Mouse (Mus musculus): Measurements from ENCODE around the gene Ttc9b. TPM values are rescaled to one million over a fixed set of nuclear protein-coding genes. Genes with fewer than 3 reads are reported as not detected.

Gene Ttc9b
- 0.01 TPM in 1 of 2 replicates, not detected in the other for polyA plus RNA-seq (2012; rRNA removed)

GRCm38 (mm10) chr7:27653681-27654437 lies at the start of gene Ttc9b:
TSS of gene Ttc9b (plus strand) at chr7:27653915.

GRCm38 (mm10) chr7:27674522-27675221 lies 21.0 kb downstream of the Ttc9b start, which contains the start of gene Map3k10:
TSS of gene Map3k10 (minus strand) at chr7:27674598.

GRCm38 (mm10) chr7:27688815-27689612 lies 35.3 kb downstream of the Ttc9b start, which contains the start of gene Zfp607b:
TSS of gene Zfp607b (plus strand) at chr7:27689340.

Other genes starting within 250 kb of the Ttc9b start
- gene Sptbn4, start 206.2 kb upstream of the Ttc9b start, polyA plus RNA-seq (2012; rRNA removed) = 0.06 and 0.07 TPM in 2 replicates
- 646 and 662 TPM in 2 replicates for gene Blvrb, start 205.9 kb upstream of the Ttc9b start, polyA plus RNA-seq (2012; rRNA removed)
- gene Sertad3, start 180.1 kb upstream of the Ttc9b start, polyA plus RNA-seq (2012; rRNA removed) = 21.9 and 25.8 TPM in 2 replicates
- gene Sertad1, start 167.0 kb upstream of the Ttc9b start, polyA plus RNA-seq (2012; rRNA removed) = 8.9 and 10.4 TPM in 2 replicates
- gene Prx, start 154.6 kb upstream of the Ttc9b start, polyA plus RNA-seq (2012; rRNA removed) = 0.66 and 0.74 TPM in 2 replicates
- gene Hipk4, start 130.6 kb upstream of the Ttc9b start, polyA plus RNA-seq (2012; rRNA removed) = 0.43 and 0.51 TPM in 2 replicates
- gene Pld3, start 100.7 kb upstream of the Ttc9b start, polyA plus RNA-seq (2012; rRNA removed) = 40.9 and 46.4 TPM in 2 replicates
- 11.7 and 13.6 TPM in 2 replicates for gene 2310022A10Rik, start 100.7 kb upstream of the Ttc9b start, polyA plus RNA-seq (2012; rRNA removed)
- 20.9 and 24.0 TPM in 2 replicates for gene Akt2, start 62.4 kb upstream of the Ttc9b start, polyA plus RNA-seq (2012; rRNA removed)
- gene Map3k10, start 20.7 kb downstream of the Ttc9b start, polyA plus RNA-seq (2012; rRNA removed) = 3.2 TPM in 2 replicates
- 0.18 and 0.48 TPM in 2 replicates for gene Zfp607b, start 35.4 kb downstream of the Ttc9b start, polyA plus RNA-seq (2012; rRNA removed)
- 1.5 and 1.8 TPM in 2 replicates for gene Zfp60, start 77.5 kb downstream of the Ttc9b start, polyA plus RNA-seq (2012; rRNA removed)
- gene Zfp626, start 153.3 kb downstream of the Ttc9b start, polyA plus RNA-seq (2012; rRNA removed) = 0.97 and 1.2 TPM in 2 replicates
- gene Zfp59, start 184.7 kb downstream of the Ttc9b start, polyA plus RNA-seq (2012; rRNA removed) = 0.80 and 0.95 TPM in 2 replicates
- gene Zfp607a, start 203.6 kb downstream of the Ttc9b start, polyA plus RNA-seq (2012; rRNA removed) = 0.67 and 0.69 TPM in 2 replicates

Measured in liver, embryonic 14 days (tissue).